Mouse (Mus musculus): ENCODE measurements around the gene Sult2a5. TPM values are rescaled to one million over a fixed set of nuclear protein-coding genes. Genes with fewer than 3 reads are reported as not detected.

Sult2a5 gene
- not detected in 2 replicates for polyA plus RNA-seq (2015; fragmentation: Nextera tagmentation; extraction: Ambion mirVana)

DNA sequence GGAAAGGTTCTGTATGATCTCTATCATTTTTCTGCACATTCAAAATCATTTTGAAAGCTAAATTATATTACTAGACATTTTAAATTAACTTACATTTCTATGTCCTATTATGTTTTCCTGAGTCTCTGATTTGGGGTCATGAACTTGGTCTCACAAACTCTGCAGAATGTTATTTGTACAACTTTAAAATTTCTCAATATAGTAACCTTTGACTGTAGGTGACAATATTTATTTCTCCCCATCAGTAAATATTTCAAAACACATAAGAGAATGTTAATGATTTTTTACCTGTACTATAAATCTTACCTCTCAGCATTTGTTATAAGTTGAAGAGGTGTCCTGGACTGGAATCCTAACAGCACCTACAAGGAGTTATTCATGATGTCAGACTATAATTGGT is at the start of gene Sult2a5:
Gene Sult2a5, plus strand, starts transcription at position 301 of the 400 bp plus-strand sequence.
- Histone ChIP-seq H3K4me3 (no peak within 1 kb of the TSS), H3K9ac (no peak within 1 kb of the TSS), H3K4me2 (no peak within 1 kb of the TSS), H3K27ac (no peak within 1 kb of the TSS), H3K9me3 (replicated peaks) (no peaks in the 10 kb centered on the region), H3K4me1 (replicated peaks) (no peaks in the 10 kb centered on the region), H3K36me3 (no peaks in the 10 kb centered on the region), H3K27me3 (no peaks in the 10 kb centered on the region)
- ATAC-seq (replicated peaks; ENCODE audit: insufficient number of reproducible peaks, insufficient read depth, low FRiP score, low read depth), result no peak

Other genes with a start within 250 kb of the Sult2a5 start
- gene Cabp5, start 225.8 kb upstream of the Sult2a5 start, polyA plus RNA-seq (2015; fragmentation: Nextera tagmentation; extraction: Ambion mirVana), result not detected in 2 replicates
- not detected in 2 replicates for gene Bsph1, start 173.1 kb upstream of the Sult2a5 start, polyA plus RNA-seq (2015; fragmentation: Nextera tagmentation; extraction: Ambion mirVana)
- not detected in 2 replicates for gene Bsph2, start 52.9 kb upstream of the Sult2a5 start, polyA plus RNA-seq (2015; fragmentation: Nextera tagmentation; extraction: Ambion mirVana)
- not detected in 2 replicates for gene Sult2a2, start 109.5 kb downstream of the Sult2a5 start, polyA plus RNA-seq (2015; fragmentation: Nextera tagmentation; extraction: Ambion mirVana)
- not detected in 2 replicates for gene Sult2a1, start 213.4 kb downstream of the Sult2a5 start, polyA plus RNA-seq (2015; fragmentation: Nextera tagmentation; extraction: Ambion mirVana)

All from heart, embryonic 15.5 days (tissue).